Mouse (Mus musculus) cerebellum, adult 2 months (tissue): ENCODE data around the gene Hivep3. TPM values are rescaled to one million over a fixed set of nuclear protein-coding genes. Genes with fewer than 3 reads are reported as not detected.
A peak's percentile ranks its signal among the peaks of the same experiment; 100 is the strongest.

Source experiments
- DNase-seq, 2 experiments: peaks; one replicate each; pipeline ENCODE4 v3.0.0; 2021
- H3K27ac ChIP-seq: fragments of 200-500 bp; 2 replicates; pipeline ENCODE4 v1.5.1; 2012; ENCODE audit warnings: low read length, control low read depth, inconsistent platforms; ENCODE audit not compliant: insufficient read depth
- H3K27me3 ChIP-seq: fragments of 200-500 bp; 2 replicates; pipeline ENCODE4 v1.6.1; 2012; ENCODE audit warnings: inconsistent platforms, mild to moderate bottlenecking, low read length, moderate library complexity; ENCODE audit not compliant: control insufficient read depth, insufficient read depth
- H3K4me1 ChIP-seq: fragments of 200-500 bp; 2 replicates; pipeline ENCODE4 v1.6.1; 2011; ENCODE audit warnings: low read length; ENCODE audit not compliant: control insufficient read depth, insufficient read depth
- H3K4me3 ChIP-seq: fragments of 200-500 bp; replicated peaks from 2 replicates; pipeline ENCODE3; 2011; ENCODE audit warnings: mild to moderate bottlenecking, low read depth, low read length, control low read depth; ENCODE audit not compliant: insufficient read depth
- CTCF ChIP-seq: fragments of 200-500 bp; IDR thresholded peaks from 2 replicates; pipeline ENCODE4 v1.5.1; 2011; ENCODE audit warnings: low read depth, mild to moderate bottlenecking, control low read depth, low read length, moderate library complexity, borderline replicate concordance; ENCODE audit not compliant: insufficient read depth
- POLR2A ChIP-seq: fragments of 200-500 bp; IDR thresholded peaks from 2 replicates; pipeline ENCODE4 v1.6.1; 2011; ENCODE audit warnings: low read length, control low read depth, borderline replicate concordance; ENCODE audit not compliant: insufficient read depth
- WGBS: fragments of 180-500 bp; shearing (Covaris S2); methylation state at CpG from one replicate; pipeline ENCODE4 v1.1.7; 2018; 5-methylcytosine and 5-hydroxymethylcytosine counted together
- polyA plus RNA-seq: library from polyadenylated mRNA; depleted of rRNA; stranded (reverse); fragments of >200 nt; gene quantifications from 2 replicates; pipeline ENCODE4 v1.2.3, GENCODE M21; 2012

The Hivep3 gene
- polyA plus RNA-seq, 1 experiment: 36.8 TPM

- no peak for TF ChIP-seq POLR2A
- TF ChIP-seq CTCF: no peak
- Histone ChIP-seq H3K27ac (no peak overlapping the region; the same call in 1 of the 2 replicates), H3K4me1 (peaks cover 20% of the 10 kb centered on the region), H3K27me3 (no peaks in the 10 kb centered on the region), H3K4me3 (peak overlapping the region; percentile 64)
- peak; percentile 58 to 75 for DNase-seq
- WGBS: 3% methylated on average over 70 of the region's 70 CpGs
Observed at GRCm38 (mm10) chr4:120032320-120032983, 298.9 kb downstream of the Hivep3 start.

DNA sequence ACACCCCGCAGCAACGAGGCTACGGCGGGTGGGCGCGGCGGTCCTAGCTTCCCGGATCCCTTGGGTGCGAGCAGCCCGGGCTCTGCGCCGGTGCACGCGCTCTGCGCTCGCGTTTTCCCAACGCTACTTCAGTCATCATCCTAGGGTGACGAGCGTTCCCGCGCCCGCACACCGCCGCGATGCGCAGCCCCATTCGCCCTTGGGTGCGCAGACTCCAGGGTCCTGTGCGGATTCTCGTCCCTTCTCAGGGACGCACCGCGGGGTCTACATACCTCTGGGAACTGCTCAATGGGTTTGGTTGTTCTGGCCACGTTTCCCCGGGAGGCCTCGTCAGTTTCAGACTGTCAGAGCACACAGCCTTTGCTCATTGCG, 299.4 kb downstream of the Hivep3 start:
- H3K27me3 ChIP-seq: no peaks in the 10 kb centered on the region
- under 1% methylated on average over 38 of the region's 38 CpGs for WGBS

GRCm38 (mm10) chr4:120036294-120036693, 302.7 kb downstream of the Hivep3 start:
- 98% methylated on average over 4 of the region's 4 CpGs for WGBS
- no peak overlapping the region for H3K27ac ChIP-seq
- H3K4me3 ChIP-seq: no peak overlapping the region
- H3K4me1 ChIP-seq: peaks cover 22% of the 10 kb centered on the region
- TF ChIP-seq POLR2A: no peak
- no peak for TF ChIP-seq CTCF
- no peaks in the 10 kb centered on the region for H3K27me3 ChIP-seq
- no peak for DNase-seq

More for the DNA sequence above, 299.4 kb downstream of the Hivep3 start:
- no peak for DNase-seq
- Histone ChIP-seq H3K4me1 (peaks cover 16% of the 10 kb centered on the region), H3K27ac (no peak overlapping the region; the same call in 1 of the 2 replicates), H3K4me3 (peak overlapping the region; percentile 64)
- no peak for TF ChIP-seq CTCF
- no peak for TF ChIP-seq POLR2A

GRCm38 (mm10) chr4:120037007-120037406, 303.4 kb downstream of the Hivep3 start:
- no peak for TF ChIP-seq CTCF
- no peak for TF ChIP-seq POLR2A
- no peak overlapping the region for H3K27ac ChIP-seq
- WGBS: 85% methylated on average over 7 of the region's 7 CpGs
- no peaks in the 10 kb centered on the region for H3K27me3 ChIP-seq
- no peak overlapping the region for H3K4me3 ChIP-seq
- peaks cover 22% of the 10 kb centered on the region for H3K4me1 ChIP-seq
- DNase-seq: no peak

- Histone ChIP-seq H3K4me1 (peaks cover 15% of the 10 kb centered on the region), H3K27me3 (no peaks in the 10 kb centered on the region), H3K4me3 (no peak overlapping the region), H3K27ac (no peak overlapping the region)
- no peak for DNase-seq
- 95% methylated on average over 2 of the region's 2 CpGs for WGBS
- no peak for TF ChIP-seq POLR2A
- TF ChIP-seq CTCF: no peak
Observed at GRCm38 (mm10) chr4:120041520-120041919, 307.9 kb downstream of the Hivep3 start.

DNA sequence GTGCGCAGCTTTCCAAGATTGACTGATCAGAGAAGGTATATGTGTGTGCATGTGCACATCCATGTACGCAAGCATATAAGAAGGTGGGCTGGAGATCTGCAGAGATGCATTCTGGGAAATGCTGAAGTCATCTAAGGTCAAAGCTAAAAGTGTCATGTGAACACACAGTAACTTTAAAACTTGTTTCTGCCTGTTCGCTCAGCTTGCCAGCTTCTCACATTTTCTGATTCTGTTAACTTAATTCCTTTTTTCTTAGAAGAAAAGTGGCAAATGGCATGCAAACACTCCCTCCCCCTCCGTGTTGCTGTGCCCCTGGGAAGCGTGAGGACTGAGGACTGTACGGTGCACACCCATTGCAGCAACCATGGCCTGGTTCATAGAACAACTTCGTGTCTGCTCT, 308.9 kb downstream of the Hivep3 start:
- no peak overlapping the region for H3K27ac ChIP-seq
- no peak for DNase-seq
- no peak for TF ChIP-seq POLR2A
- TF ChIP-seq CTCF: no peak
- H3K27me3 ChIP-seq: no peaks in the 10 kb centered on the region
- H3K4me3 ChIP-seq: no peak overlapping the region
- 92% methylated on average over 7 of the region's 7 CpGs for WGBS
- peaks cover 15% of the 10 kb centered on the region for H3K4me1 ChIP-seq

DNA sequence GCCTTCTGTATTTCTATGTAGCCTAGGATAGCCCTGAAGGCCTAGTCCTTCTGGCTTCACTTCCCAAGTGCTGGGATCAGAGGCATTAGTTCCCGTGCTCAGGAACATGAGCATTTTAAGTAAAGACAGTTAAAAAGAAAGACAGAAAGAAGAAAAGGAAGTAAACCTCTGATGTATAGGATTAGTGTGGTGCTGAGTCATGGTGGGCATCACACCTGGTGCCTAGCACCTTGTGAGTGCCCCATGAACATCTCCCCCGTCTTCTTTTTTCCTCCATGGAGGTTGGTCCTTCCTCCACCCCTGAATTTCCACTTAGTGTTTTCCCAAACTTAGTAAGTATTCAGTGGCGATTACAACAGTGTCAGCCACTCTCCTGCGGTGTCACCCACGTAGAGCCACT, 311.0 kb downstream of the Hivep3 start:
- no peak for DNase-seq
- Histone ChIP-seq H3K27ac (no peak overlapping the region), H3K4me1 (peaks cover 9% of the 10 kb centered on the region), H3K27me3 (no peaks in the 10 kb centered on the region), H3K4me3 (no peak overlapping the region)
- no peak for TF ChIP-seq POLR2A
- no peak for TF ChIP-seq CTCF
- 87% methylated on average over 5 of the region's 5 CpGs for WGBS

DNA sequence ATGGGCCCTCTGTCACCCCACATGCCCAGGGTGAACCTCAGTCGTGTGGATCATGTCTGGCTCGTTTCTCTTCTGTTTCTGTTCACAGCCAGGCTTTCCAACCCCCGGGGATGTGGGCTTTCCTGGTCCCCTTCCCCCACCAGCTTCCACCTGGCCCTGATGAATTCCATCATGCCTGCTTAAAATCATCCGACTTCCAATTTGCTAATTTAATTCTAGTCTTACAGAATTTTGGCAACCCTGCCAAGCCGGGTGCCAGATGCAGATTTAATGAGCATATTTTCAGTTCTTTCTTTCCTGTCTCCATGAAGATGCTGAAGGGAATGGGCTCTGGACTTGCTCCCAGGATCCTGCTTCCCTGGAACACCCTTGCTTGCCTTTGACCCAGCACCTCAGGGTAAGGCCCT, 311.6 kb downstream of the Hivep3 start:
- no peak for TF ChIP-seq POLR2A
- no peak for TF ChIP-seq CTCF
- no peak overlapping the region for H3K4me3 ChIP-seq
- 16% methylated on average over 5 of the region's 5 CpGs for WGBS
- no peak overlapping the region for H3K27ac ChIP-seq
- DNase-seq: no peak
- H3K27me3 ChIP-seq: no peaks in the 10 kb centered on the region
- H3K4me1 ChIP-seq: peaks cover 9% of the 10 kb centered on the region
